Mouse (Mus musculus): ENCODE data around the gene Nedd9.

- TF ChIP-seq GATA1 (IDR thresholded peaks at IDR 0.05; ENCODE audit: low read length): no peak
- no peak for TF ChIP-seq TAL1 (IDR thresholded peaks at IDR 0.05; ENCODE audit: low read length)
Measured at GRCm38 (mm10) chr13:41433201-41433600, 54.0 kb downstream of the Nedd9 start.
